Mouse (Mus musculus) layer of hippocampus, adult 8-10 months (tissue): ENCODE results near the gene Gm28308. TPM values are rescaled to one million over a fixed set of nuclear protein-coding genes. Genes with fewer than 3 reads are reported as not detected.

Experiments
- DNase-seq, 2 experiments: peaks; one replicate each; pipeline ENCODE4 v3.0.0; 2022; ENCODE audit warnings: low spot score in 2 of 2
- total RNA-seq, 4 experiments: library from RNA; stranded (reverse); gene quantifications; 2 replicates each; pipeline ENCODE4 v1.2.4; 2022

Gm28308 gene
- total RNA-seq, 4 experiments from 2014 or later: not detected

DNA sequence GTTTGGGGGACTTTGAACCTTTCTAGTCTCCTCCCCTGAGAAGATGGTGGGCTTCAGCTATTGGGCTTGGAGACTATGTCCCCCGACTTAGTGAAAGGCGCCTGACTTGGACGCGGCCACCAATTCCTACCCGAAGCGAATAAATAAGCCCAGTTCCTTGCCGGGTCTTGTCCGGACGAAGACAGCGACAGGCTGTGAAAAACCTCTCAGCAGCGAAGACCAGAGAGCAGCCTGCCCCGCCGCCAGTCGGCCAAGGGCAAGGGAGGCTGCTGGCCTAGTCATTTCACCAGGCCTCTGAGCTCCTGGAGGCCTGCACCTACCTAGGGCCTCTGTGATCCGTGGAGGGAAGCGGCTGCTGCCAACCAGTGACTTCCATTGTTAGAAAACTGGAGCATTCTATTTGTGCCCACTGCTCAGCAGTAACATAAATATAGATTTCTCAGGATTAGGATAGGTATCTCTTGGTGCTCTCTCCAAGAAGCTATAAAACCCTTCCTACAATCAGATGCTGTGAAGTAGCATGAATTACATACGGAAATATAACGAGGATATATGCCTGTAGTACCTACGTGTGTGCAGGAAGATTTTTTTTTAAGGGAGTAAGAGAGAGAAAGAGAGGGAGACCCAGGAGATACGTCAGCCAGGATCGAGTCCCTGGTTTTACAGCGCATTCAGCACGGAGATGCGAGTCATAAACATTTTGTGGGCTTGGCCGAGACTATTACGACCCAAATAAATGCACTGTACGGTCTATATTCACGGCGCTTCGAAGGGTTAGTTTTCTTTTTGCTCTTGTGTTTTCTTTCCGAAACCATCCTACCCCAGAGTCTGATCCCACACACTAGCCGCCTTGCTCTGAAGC, 7.1 kb upstream of the Gm28308 start:
- no peak for DNase-seq

DNA sequence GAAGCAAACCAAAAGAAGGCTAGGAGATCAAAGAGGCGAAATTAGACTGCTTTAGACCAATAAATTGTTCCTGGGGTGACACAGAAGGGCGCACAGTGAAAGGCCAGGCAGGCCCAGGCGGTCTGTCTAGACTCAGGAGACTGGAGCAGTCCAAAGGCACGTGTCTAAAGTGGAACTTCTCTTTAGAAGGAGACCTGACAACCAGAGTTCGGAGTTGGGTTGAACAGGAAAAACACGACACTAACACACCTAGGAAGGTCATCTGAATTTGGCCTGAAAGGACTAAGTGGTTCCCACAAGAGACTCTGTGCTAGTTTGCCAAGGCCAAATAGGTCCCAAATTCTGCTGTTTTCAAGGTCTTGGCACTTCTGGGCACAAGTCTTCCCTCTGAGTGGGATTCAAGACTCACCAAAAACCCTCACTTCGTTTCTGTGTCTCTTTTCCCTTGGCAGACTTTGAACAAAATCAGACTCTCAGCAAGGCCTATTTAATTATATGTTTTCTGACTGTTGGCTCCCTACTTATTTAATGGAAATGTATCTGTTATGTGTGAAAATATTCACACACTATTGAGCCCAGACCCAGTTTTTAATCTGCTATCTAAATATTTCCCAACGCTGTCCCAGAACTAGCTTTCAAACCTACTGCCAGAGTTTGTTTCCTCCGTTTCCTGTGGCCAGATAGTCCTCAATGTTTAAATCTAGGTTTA, 6.2 kb upstream of the Gm28308 start:
- no peak for DNase-seq

DNA sequence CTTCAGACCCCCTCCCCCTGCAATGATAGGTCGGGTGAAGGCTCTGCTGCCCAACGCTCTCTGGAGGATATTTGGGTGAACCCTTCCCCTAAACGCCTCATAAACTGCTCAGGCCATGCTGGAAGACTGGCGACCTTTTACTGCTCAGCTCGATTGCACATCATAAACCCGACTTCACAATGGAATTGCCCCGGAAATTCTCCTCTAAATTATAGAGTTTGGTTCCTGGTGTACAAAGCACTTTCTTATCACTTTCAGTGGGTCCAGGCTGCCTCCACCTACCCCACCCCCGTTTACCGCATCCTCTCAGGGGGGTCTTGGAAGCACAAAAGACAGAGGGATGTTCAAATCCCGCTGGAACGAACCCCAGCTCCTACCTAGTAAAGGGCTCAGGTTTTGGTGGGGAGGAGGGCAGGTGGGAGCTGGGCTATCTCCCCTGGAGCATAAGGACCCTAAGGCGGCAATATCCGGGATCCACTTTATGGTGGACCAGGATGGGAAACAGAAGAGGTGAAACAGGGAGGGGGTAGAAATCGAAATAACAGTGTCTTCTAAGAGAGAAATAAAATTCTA, 5.6 kb upstream of the Gm28308 start:
- no peak for DNase-seq

DNA sequence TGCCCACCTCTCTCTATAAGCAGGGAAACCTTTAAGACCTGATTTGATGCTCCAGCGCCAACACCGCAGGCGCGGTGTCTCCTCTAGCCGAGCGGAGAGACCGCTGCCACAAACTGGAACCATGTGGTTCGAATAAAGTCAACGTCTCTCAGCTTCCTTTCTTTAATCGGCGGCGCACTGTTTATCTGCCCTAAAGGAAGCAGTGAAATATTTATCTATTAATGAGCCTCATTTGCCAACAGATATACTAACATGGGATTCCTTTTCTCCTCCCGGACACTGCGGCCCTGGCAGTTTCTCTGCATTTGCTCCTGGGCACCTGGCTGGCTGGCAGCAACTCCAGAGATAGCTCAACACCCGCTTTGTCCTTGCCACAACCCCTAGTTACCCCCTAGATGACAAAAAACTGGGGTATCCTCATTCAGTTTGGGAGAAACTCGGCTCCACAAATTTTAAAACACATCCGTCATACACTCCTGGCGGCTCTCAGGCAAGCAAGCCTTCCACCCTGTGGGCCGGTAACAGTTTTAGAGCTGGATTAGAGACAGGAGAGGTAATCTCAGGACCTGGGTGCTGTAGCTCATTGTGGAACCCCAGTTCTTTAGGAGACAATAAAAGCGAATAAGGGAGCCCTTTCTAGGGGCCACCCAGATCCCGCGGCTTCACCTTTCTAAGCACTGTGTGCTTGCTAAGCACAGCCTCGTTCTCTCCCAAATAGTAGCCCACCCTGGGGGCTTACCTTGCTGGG, 4.9 kb upstream of the Gm28308 start:
- no peak for DNase-seq

DNA sequence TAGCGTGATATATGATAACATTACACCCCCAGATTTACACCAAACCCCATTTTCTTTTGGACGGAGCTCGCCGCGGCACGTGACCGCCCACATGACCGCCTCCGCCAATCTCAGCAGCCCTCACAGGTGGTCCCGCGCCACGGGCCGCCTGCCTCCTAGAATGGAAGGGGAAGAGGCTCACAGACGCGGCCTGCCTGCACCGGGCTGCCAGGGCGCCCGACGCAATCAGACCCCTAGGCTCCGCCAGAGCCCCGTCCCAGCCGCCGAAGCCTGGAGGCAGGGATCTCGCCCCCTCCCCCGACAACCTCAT, 4.3 kb upstream of the Gm28308 start:
- DNase-seq: no peak

DNA sequence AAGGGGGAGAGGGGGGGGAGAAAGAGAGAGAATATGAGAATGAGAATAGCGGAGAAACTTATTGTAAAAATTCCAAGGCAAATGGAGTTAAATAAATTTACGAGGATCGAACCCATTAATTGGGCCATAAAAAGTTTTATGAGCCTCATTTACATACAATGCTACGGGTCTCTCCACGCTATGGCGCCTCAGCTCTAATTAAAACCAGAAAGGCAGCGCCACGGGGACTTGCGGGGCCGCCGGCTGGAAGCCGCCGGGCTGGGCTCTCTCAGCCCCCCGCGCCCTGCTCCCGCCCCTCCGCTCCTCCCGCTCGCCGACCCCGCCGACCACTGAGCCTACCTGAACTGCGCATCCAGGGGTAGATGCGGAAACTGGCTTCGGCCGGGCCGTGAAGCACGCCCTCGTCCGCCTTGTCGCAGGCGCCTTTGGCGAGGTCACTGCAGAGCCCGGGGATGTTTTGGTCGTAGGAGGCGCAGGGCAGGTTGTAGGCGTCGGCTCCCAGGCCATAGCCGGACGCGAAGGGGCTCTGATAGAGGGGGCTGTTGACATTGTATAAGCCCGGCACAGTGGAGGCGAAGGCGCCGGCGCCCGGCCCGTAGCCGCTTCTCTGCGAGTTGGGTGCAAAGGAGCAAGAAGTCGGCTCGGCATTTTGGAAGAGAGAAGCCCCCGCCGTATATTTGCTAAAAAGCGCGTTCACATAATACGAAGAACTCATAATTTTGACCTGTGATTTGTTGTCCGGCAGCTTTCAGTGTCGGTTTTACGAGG, 3.7 kb upstream of the Gm28308 start:
- no peak for DNase-seq

DNA sequence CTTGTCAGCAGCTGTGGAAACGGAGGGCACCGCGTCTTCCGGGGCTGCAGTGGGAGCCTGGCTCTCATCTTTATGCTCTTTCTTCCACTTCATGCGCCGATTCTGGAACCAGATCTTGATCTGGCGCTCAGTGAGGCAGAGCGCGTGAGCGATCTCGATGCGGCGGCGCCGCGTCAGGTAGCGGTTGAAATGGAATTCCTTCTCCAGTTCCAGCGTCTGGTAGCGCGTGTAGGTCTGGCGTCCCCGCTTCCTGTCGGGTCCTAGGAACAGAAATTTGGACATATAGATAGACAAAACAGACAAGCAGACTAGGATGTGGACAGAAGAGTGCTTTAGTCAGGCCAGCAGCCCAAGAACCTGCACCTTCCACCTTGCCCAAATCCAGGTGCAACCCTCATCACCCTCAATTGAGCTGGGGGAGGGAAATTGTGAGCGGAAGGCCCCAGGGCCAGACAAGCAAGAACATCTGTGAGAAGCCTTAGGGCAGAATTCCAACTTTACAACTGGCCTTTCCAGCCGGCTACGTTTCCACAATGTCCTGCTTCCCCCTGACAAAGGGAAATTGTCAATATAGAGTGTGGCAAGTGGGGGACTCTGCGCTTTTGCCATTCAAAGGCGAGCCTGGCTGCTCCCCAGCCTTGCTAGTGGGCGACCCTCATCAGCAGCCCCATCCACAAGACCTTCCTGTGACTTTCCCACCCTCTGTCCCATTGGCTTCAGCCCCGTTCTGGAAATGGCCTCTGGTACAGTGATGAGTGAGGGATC, 2.8 kb upstream of the Gm28308 start:
- DNase-seq: no peak

DNA sequence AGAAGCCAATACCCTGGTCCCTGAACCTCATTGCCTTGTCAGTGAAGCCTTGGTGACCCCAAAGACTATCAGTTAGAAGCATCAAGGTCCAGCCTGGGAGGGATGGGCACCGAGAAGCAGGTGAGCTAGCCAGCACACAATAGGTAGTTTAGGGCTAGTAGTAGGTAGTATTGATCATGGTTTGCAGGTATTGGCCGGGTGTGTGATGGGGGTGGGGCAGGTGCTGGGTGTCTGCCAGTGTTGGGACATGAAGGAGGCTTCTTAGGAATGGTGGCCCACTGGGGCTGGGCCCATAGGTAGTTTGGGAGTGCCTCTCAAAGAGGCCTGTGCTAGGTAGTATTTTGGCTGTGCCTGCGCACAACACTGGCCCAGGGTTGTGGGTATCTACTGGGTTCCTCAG, 1.9 kb upstream of the Gm28308 start:
- no peak for DNase-seq

DNA sequence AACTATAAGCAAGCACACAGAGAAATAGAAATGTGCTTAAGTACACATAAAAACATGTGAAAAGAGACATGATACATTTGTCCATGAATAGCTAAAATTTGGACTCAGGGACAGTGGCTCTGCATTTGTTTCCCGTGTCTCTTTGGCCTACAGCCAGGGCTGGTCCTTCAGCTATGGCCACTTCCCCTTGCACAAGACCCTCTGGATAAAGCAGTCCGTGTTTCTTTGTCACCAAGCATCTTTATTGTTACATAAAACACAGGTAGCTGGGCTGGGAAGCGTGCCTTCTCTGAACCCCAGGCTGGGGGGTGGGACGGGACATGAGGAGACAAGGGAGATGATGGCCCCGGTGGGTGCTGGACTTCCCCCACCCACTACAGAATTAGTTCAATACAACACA, 1.1 kb upstream of the Gm28308 start:
- DNase-seq: no peak

DNA sequence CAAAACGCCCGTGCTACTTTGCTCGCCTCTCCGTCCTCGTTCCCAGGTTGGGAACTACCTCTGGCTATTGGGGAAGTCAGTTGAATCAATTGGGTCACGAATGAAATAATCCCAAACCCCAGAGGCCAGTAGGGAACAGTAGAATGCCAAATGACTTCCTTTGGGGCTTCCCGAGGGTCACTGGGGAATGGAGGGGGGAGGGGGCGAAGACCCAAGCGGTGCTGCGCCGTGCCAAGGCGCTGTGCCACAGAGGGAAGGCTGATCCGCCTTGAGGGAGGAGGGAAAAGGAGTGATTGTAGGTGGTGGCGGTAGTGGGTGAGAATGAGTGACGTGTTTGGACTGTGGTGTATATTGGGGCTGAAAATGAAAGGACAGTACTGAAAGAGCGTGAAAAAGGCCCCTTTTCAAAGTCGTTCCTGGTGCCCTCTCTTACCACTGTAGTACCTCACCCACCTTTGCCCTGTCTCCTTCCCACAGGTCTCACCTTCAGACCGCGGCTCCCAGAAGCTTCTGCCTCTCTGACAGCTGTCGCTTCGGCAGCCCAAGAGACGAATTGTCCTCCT, 502 bp downstream of the Gm28308 start:
- no peak for DNase-seq

DNA sequence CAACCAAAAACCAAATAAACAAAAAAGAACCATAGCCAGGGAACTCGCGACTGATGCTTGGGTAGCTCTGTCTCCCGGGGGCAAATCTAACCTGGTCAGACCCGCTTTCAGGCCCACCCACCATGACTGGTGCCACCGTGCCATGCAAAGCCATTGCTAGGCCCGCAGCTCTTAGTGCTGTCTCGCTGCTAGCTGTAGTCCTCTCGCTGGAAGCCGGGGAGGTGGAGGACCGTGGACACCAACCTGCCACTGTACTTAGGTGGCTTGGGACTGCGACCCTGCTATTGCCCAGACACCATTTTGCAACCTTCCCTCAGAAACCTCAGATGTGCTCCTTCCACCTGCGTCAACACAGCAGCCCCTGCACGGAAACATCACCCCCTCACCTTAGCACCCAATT, 1.2 kb downstream of the Gm28308 start:
- DNase-seq: no peak

DNA sequence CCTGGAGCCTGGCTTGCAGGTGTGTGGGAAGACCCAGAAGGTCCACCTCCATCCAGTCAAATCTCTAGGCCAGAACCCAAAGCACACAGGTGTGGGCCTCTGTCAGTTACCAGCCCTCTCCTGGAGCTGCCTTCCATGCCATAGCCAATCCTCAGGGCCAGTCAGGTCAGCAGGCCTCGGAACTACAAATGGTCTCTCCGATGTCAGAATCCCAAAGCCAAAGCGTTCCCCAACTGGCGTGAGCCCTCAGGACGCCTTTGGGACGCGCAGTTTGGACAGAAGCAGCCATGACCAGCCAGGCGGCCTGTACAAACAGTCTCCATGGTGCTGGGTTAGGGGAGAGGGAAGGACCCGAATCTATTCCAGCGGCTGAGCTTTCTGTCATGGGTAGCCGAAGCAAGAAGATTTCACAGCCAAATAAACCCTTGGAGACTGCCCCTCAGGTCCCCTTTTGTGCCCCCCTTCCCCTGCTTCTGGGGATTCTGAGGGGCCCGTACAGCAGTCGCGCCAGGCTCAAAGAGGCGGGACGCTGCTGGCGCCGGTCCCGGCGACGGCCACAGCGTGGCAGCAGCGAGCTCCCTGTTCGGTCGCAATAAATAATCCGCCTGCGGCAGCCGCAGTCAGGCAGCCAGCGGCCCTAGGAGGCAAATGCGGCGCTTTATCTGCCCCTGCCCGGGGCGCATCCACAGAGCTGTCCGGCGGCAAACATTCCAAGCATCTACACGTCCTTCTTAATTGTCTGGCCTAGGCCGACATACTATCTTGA, 1.8 kb downstream of the Gm28308 start:
- peak in 1 of 2 experiments; percentile 35 for DNase-seq

DNA sequence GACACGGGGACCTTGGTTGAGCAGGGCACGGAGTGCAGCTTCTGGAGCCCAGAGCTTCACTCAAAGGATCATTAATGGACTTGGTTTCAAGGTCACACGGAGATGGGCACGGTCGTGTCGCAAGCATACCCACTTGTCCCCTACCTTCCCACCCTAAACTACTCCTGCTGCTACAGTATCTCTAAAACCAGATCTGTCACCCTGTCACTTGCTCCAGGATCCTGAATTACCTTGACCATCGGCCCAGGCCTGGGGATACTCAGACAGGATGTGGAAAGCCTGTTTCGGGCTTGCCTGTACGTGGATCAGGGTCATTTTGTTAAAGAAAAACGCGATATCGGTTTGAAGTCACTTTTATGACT, 3.5 kb downstream of the Gm28308 start:
- DNase-seq: no peak

DNA sequence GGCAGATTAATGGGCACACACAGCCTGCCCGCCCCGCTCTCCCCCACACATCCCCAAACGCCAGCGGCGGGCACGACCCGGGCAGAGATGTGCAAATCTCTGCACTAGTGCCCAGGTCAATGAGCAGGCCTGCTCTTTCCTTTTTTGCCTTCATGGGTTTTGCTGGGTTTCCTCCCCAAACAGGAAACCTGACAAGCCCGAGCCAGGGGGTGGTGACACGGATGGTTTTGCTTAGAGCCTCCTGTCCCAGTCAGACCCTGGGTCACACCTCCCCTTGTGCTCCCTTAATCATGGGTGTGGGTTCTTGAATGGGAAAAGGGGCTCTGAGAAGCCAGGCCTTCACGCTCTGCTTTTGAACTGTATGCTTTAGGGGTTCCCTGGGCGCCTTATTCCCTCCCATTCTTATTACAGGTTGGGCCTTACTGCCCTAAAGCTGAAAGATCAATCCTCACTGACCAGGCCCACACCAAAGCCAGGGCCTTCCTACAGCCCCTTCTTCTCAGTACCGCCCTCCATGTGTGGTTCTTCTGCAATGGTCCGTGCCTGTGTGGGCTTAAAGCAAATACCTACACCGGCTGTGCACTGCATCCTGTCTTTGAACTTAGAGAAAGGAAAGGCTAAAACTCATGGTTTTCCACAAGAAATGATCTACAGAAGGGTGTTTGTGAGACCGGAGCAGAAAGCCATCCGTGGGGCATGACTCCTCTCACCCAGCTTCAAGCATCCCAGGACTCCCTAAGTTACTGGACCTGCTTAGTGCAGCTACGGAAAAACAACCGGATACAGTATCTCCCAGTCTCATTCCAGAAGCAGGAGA, 4.1 kb downstream of the Gm28308 start:
- DNase-seq: no peak

DNA sequence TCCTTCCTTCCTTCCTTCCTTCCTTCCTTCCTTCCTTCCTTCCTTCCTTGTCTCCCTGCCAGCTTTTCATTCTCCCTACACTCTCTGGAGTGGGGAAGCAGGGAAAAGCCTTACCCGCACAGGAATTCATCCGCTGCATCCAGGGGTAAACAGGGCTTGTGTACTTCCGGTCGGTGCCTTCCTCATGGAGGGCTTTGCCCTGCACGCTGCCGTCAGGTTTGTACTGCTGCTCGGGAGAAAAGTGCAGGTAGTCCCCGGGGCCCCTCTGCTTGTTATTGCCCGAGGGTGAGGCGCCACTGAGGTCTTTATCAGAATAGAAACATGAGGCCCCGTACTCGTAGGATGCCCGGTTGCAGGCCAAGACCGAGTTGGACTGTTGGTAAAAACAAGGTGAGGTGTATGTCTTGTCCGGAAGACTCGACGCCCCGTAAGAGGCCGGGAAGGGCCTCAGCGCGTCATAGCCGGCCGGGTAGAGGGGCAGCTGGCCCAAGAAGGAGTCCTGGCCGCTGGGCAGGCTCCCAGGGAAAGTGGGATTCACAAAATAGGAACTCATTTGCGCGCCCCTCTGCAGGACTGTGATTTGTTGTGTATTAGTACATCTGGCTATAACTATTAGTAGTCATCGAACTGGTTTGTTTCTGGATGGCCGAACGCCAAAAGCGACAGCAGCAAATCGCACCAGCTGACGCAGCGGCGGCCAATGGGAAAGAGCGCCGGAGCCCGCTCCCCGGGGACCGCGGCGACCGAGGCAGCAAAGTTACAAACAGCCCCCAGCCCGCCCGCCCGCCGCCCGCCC, 4.9 kb downstream of the Gm28308 start, which contains the start of gene Hoxa6:
Gene Hoxa6 (minus strand): TSS at position 651 of the 796 bp plus-strand sequence.
- DNase-seq: no peak

DNA sequence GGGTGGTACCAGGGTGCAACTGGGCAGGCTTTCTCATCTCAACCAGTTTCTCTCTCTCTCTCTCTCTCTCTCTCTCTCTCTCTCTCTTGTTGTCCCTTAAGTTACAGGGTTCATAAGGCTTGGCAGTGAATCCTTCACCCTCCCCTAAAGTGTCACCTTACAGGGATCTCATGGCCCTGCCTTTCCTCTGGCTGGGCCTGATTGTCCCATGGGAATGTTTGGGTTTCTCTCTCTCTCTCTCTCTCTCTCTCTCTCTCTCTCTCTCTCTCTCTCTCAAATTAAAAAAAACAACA, 5.5 kb downstream of the Gm28308 start:
- no peak for DNase-seq

DNA sequence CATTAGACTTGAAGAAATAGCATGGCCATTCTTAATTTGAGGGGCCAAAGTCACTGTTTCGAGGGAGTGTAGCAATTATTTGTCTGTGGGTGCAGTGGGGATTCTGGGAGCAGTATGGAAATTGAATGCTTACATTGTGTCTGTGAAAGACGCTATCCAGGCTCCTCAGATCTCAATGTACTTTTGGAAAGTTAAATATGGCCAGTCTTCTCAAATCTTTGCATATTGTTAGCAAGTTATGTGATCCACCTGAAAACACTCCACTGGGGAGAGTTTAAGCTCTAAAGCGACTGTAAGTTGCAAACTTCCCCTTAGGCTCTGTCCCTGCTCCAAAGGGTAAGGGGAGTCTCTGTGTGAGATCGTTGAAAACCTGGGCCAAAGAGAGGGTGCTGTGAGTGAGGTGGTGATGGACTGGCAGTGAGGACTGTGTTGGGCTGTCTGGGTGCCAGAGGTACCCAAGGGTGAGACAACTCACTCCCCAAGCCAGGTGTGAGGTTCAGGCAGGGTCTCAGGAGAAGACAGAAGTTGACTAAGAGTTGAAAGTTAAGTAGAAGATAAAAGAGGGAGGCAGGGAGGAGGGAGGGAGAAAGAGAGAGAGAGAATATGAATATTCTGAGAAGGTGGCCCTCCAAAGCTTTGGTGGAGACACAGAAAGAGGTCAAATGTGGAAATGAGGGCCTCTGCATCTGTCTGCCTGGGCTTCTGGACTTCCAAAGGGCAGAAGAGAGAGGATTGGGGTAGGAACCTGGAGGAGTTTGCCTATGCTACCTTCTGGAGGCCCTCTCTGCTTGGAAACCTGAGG, 6.1 kb downstream of the Gm28308 start:
- DNase-seq: no peak
